Mouse (Mus musculus): ENCODE results near the gene Rbfox1.

The Rbfox1 gene

DNA sequence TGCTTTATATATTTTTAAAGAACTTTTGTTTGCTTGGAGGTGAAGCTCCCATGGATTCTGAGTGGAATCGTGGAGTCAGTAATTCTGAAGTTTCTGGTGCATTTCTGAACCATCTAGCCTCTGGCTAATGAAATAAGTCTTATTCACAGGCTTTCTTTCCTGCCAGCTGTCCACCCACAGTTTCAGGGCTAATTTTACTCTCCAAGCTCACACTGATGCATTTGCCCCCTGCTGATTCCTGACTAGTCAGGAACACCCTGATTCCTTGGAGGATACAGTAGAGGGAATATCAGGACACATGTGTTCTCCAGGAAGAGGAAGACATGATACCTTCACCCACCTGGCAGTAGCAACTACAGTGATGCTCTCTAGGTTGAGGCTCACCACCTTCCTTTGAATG, 763.6 kb downstream of the Rbfox1 start:
- peak; percentile 75 for DNase-seq (ENCODE audit: low read depth, low spot score)

DNA sequence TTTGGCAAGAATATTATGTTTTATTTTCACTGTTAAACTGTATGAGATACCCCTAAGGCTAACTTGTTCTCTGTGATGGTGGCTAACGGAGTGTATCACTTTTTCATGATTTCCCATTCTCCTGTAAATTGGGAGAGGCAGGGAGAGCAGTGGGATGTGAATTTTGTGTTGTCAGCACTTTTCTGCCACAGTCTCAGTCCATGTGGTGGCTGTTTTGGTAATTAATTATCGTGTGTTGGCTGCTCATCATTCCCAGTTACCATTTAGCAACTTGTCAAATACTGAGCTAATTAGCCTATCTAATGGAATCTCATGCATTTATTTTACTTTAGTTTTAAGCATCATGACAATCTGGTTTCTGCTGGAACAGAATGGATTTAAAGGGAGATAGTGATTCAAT, 773.4 kb downstream of the Rbfox1 start:
- no peak for DNase-seq (ENCODE audit: low read depth, low spot score)

DNA sequence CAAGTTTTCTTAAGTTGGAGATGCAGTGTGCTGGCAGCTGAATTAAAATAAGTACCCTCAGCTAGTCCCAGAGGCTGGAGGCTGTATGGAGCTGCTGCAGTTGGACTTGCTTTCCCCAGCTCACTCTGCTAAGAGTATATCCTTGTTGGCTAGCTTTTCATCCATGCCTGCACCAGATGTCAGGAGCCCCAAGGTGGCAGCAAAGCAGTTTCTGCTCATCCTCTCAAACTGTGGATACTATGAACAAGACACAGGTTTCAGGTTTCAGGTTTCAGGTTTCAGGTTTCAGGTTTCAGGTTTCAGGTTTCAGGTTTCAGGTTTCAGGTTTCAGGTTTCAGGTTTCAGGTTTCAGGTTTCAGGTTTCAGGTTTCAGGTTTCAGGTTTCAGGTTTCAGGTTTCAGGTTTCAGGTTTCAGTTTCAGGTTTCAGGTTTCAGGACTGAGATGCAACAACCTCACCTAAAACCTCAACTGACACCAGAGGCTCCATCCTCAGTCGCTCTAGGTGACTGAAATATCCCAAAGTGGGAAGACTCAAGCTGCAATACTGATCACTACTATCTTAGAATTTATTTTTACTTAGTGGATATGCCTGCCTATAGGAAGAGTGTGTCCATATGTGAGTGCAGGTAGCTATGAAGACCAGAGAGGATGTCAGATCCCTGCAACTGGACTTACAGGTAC, 801.1 kb downstream of the Rbfox1 start:
- no peak for DNase-seq (ENCODE audit: low read depth, low spot score)

- DNase-seq (ENCODE audit: low read depth, low spot score) = no peak
Observed at GRCm38 (mm10) chr16:6704847-6705246, 819.7 kb downstream of the Rbfox1 start.

DNA sequence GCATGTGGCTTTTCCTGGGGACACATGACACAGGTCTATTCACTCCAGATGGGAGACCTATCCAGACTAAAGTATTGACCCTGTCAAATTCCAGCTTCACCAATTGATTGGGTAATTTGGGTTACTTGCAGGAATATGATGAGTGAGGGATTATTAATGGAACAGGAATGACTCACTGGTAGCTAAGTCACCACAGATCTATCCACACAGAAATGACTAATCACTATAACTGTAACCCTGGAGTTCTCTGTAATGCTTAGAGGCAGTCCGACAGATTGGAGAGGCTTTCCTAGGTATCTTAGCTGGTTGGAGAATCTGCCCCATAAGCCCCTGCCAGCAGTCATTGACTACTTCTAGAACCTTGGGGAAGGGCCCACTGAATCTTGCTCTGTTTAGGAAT, 827.2 kb downstream of the Rbfox1 start:
- DNase-seq (ENCODE audit: low read depth, low spot score) = no peak

DNA sequence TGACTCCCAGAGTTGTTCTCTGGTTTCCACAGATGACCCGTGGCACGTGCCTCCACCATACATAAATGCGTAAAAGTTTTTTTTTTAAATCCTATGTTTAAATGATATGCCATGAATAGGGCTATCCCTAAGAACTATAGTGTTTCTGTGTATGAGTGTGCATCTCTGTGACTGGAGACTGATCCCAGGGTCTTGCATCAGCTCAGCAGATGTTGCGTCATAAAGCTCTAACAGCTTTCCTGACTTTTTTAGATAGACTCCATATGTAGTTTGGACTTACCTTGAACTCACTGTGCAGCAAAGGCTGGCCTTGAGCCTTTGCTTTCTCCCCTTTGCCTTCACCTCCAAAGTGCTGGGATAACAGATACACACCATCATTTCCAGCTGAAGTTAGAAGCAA, 830.1 kb downstream of the Rbfox1 start:
- no peak for DNase-seq (ENCODE audit: low read depth, low spot score)

GRCm38 (mm10) chr16:6716214-6716911, 831.2 kb downstream of the Rbfox1 start:
- no peak for DNase-seq (ENCODE audit: low read depth, low spot score)

DNA sequence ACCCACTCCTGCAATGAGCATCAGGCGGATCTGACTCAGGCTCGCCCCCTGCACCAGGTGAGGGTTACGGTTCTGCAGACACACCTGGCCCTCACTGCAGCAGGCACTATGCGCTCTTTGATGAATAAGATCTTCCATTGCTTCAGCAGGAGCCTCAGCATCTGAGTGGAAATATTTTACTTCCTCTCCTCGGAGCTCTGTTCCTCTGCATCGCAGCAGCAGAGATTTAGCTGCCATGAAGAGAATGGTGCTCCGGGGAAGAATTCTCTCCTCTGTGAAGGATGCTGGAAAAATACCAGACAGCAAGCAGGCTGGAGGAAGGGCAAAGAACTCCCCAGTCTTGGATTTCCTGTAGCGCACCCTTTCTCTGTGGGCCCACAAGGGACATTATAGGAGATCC, 833.9 kb downstream of the Rbfox1 start:
- DNase-seq (ENCODE audit: low read depth, low spot score) = no peak

- no peak for DNase-seq (ENCODE audit: low read depth, low spot score)
Observed at GRCm38 (mm10) chr16:6732646-6733045, 847.5 kb downstream of the Rbfox1 start.

DNA sequence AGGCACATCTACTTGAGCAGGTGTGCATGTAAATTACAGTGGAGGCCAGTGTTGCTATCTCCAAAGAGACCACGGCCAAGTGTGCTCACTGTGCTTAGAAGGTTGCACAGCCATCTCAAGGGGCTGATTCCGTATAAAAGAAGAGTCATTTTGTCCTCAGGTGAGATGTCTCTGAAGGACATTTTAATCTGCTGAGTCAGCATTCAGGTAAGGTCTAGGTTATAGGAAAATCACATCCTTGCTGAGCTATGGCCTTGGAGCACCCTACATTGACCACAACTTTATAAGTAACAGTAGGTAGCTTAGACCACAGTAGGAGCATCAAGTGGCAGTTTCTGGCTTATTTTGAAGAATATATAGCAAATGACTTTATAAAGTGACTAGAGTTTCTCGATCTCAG, 848.3 kb downstream of the Rbfox1 start:
- no peak for DNase-seq (ENCODE audit: low read depth, low spot score)

- DNase-seq (ENCODE audit: low read depth, low spot score) = peak; percentile 86
Observed at GRCm38 (mm10) chr16:6736566-6736965, 851.4 kb downstream of the Rbfox1 start.

- no peak for DNase-seq (ENCODE audit: low read depth, low spot score)
Observed at GRCm38 (mm10) chr16:6736998-6737397, 851.8 kb downstream of the Rbfox1 start.

- DNase-seq (ENCODE audit: low read depth, low spot score) = no peak
Observed at GRCm38 (mm10) chr16:6746116-6746515, 861.0 kb downstream of the Rbfox1 start.

DNA sequence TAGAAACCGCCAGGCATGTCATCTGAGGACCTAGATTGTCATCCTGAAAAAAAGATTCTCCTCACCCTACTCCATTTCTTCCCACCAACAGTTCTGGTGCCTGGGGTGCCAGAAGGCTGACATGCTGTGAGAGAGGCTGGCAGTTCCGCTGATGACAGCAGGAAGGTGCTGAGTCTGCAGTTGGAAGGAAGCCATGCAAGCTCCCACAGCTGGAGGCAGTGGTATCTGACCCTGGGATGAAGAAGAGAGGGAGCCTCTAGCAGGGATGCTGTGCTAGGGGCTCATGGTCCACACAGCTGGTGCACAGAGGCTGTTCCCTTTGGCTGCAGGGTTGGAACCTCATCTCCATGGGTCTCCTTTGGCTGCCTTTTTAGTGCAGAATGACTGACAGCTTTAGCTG, 865.3 kb downstream of the Rbfox1 start:
- DNase-seq (ENCODE audit: low read depth, low spot score) = no peak

DNA sequence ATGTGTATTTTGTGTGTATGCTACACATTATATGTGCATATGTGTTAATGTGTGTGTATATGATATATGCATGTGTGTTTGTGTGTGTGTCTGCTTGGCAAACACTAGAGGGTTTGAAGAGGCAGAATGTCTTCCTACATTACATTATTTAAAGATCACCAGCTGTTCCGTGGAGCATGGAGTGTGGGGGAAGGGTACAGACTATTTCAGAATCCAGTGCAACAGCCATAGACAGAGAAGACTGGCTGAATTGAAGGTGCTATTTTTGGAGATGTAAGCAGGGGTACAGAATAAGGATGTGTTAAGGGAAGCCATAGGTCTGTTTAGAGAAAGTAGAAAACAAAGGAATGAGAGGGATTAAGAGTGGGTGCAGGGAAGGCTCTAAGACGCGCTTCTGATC, 869.7 kb downstream of the Rbfox1 start:
- peak; percentile 62 for DNase-seq (ENCODE audit: low read depth, low spot score)

DNA sequence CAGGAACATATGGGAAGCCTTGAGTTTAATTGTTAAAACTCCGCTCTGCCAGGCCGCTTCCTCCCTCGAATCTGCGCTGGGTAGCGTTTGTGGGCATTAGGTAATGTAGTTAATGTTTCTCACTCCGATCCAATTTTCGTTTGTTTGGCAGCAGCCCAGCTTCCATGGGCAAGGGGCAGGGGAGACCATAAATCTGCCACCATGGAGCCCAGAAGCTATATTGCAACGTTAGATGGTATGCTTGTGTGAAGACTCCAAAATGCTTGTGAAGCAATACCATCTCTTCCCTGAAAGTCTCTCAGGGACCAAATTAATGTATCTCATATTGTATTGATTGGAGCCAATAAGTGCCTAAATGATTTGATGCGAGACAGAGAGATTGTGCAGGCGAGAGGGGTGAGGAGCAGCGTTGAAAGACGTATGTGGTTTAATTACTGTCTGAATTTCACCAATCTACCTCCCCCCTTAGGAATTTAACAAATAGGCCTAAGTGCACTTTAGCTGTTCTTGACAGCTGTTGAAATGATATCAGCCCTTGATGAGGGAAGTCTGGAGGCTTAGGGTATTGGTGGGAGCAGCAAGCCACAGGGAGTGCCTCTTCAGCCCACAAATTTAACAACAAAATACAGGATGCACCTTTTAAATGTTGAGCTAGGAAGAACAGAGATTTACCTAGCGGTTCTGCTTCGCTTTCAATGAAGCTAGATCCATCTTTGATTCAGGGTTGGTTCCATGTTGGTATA, 884.5 kb downstream of the Rbfox1 start:
- no peak for DNase-seq (ENCODE audit: low read depth, low spot score)

- DNase-seq (ENCODE audit: low read depth, low spot score) = no peak
Observed at GRCm38 (mm10) chr16:6777506-6778185, 892.5 kb downstream of the Rbfox1 start.

DNA sequence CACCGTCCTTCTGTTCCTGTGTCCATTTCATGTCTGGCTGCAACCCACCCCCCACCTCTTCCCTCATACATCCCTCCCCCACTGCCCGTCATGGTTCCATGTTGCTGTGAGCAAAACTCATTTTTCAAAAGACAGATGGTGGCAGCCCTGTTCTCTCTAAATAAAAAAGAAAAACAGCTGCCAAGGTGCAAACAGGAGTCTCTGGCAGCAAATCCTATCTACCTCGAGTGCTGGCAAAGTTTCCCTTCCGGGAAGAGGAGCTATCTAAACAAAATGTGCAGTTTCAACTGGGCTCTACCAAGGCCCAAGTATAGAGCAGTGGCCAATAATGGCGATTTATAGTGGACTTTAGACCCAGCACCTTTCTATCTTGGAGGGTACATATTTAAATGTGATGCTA, 899.0 kb downstream of the Rbfox1 start:
- DNase-seq (ENCODE audit: low read depth, low spot score) = no peak

GRCm38 (mm10) chr16:6785026-6785425, 899.9 kb downstream of the Rbfox1 start:
- DNase-seq (ENCODE audit: low read depth, low spot score) = no peak

DNA sequence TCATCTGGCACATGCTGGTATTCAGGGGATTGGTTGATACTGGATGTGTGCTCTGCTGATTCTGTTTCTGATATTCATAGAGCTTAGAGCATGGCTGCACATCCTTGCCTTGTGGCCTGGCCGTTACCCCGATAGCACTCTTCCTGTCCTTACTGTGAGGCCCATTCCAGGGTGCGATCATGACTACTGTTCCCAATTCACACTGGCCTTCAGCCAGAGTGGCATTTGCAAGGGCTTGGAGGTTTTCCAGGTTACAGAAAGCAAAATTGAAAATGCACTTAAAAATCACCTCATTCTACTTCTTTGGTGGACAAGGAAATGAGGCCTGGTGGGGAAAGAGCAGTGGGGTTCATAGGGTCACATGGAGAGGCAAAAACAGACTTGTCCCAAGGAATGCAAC, 906.1 kb downstream of the Rbfox1 start:
- DNase-seq (ENCODE audit: low read depth, low spot score) = no peak

GRCm38 (mm10) chr16:6791655-6792054, 906.5 kb downstream of the Rbfox1 start:
- peak; percentile 62 for DNase-seq (ENCODE audit: low read depth, low spot score)

GRCm38 (mm10) chr16:6806246-6806645, 921.1 kb downstream of the Rbfox1 start:
- no peak for DNase-seq (ENCODE audit: low read depth, low spot score)
